Mouse (Mus musculus): ENCODE results near the gene 4430402I18Rik. TPM values are rescaled to one million over a fixed set of nuclear protein-coding genes. Genes with fewer than 3 reads are reported as not detected.

4430402I18Rik gene
- total RNA-seq, 2 experiments from 2014 or later, result not detected

DNA sequence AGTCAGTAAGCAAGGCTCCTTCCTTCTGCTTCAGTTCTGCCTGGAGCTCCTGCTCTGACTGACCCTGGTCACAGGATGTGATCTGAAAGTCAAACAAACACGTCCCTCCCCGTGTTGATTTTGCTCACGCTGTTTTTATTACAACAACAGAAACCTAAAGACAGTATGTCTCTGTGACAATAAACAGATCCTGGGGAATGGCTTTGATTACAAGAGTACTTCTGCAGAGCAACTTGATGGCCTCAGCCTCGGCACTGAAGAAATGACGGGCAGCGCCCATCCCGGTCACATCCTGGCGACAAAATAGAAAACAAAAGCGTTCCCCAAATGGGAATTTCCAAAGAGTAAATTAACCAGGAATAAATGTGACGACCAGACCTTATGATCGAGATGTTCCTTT is 2.7 kb upstream of the 4430402I18Rik start:
- ATAC-seq (replicated peaks; ENCODE audit: low FRiP score, poor library complexity, severe bottlenecking), result no peak

DNA sequence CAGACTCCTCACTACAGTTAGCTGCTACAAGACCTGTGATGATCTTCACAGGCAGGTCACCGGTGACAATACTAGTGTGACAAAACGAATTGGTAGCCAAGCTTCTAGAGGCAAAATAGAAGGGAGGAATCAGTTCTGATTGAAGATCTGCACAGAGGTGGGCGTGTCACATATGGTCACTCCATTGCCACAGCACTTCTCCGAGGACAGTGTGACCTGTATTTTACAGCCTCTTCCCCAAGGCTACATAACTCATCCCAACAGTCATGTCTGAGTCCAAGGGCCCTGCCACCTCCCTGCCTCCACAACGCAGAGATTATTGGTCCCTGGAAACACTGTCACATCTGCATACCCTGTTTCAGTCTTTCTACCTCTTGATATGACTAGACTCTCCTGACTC is 1.6 kb upstream of the 4430402I18Rik start:
- ATAC-seq (replicated peaks; ENCODE audit: low FRiP score, poor library complexity, severe bottlenecking), result no peak

DNA sequence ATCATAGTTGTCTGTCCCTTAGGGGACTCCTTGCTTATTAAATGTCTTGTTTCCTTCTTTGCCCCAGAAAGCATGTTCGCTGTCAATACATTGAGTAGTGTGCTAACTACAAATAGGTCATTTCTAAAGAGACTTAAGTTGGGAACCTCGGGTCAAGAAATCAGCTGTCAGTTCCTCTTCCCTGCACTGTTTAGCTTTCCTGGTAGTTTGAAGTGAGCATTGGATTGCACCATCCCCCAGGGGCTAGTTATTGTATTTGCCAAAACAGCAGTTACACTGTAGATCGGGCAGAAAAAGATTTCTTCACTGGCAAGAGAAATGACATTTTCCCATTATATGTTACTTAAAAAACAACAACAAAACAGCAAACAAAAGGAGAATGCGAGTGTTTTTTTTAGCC is 578 bp upstream of the 4430402I18Rik start:
- ATAC-seq (replicated peaks; ENCODE audit: low FRiP score, poor library complexity, severe bottlenecking), result no peak

DNA sequence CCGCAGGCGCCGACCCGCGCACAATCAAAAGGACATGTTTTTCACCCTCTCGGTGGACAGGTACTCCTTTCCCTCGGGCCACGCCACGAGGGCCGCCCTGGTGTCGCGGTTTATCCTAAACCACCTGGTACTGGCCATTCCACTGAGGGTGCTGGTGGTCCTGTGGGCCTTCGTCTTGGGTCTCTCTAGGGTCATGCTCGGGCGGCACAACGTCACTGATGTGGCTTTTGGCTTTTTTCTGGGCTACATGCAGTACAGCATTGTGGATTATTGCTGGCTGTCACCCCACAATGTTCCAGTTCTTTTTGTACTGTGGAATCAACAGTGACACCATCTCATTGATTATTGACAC is 3.1 kb downstream of the 4430402I18Rik start:
- no peak for ATAC-seq (replicated peaks; ENCODE audit: low FRiP score, poor library complexity, severe bottlenecking)

DNA sequence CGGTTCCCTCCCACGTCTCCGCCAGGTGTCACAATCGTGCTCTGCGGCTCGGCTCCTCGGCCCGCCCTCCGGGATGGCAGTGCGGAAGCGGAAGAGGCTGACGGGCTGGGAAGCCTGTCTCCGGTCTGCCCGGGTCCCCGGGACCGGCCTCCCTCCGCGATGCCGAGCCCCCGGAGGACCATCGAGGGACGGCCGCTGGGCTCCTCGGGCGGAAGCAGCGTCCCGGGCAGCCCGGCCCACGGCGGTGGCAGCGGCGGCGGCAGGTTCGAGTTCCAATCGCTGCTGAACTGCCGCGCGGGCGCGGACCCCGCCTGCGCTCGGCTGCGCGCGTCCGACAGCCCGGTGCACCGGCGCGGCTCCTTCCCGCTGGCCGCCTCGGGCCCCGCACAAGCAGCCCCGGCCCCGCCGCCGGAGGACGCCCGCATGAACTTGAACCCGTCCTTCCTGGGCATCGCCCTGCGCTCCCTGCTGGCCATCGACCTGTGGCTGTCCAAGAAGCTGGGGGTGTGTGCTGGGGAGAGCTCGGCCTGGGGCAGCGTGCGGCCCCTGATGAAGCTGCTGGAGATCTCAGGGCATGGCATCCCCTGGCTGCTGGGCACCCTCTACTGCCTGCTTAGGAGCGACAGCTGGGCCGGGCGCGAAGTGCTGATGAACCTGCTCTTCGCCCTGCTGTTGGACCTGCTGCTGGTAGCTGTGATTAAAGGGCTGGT is 3.6 kb downstream of the 4430402I18Rik start, which contains the start of gene Plpp6:
Gene Plpp6, plus strand, starts transcription at position 112 of the 710 bp plus-strand sequence.
- ATAC-seq (replicated peaks; ENCODE audit: low FRiP score, poor library complexity, severe bottlenecking), result peak; percentile 83

- no peak for ATAC-seq (replicated peaks; ENCODE audit: low FRiP score, poor library complexity, severe bottlenecking)
Observed at GRCm38 (mm10) chr19:28963513-28963841, 4.1 kb downstream of the 4430402I18Rik start.

GRCm38 (mm10) chr19:28963113-28963512 is 4.5 kb downstream of the 4430402I18Rik start:
- ATAC-seq (replicated peaks; ENCODE audit: low FRiP score, poor library complexity, severe bottlenecking), result no peak

GRCm38 (mm10) chr19:28951251-28951650 is 16.3 kb downstream of the 4430402I18Rik start:
- no peak for ATAC-seq (replicated peaks; ENCODE audit: low FRiP score, poor library complexity, severe bottlenecking)

DNA sequence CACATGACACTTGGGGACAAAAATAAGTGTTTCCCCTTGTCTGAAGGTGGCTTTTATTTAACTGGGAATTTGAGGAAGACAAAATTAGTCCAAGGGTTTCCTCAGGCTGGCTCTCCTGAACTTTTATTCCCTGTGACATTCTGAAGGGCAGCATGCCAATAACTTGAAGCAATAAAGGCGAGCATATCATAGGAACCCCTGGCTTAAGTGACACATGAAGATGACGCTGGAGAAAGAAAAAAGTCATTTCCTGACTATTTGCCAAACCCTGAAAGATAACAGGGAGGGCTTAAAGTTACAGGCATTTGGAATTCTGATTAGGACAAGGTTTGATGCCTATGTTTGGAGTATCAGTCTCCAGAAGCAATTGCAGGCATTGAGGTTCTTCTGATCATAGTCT is 20.3 kb downstream of the 4430402I18Rik start:
- ATAC-seq (replicated peaks; ENCODE audit: low FRiP score, poor library complexity, severe bottlenecking), result no peak

GRCm38 (mm10) chr19:28946782-28947181 is 20.8 kb downstream of the 4430402I18Rik start:
- no peak for ATAC-seq (replicated peaks; ENCODE audit: low FRiP score, poor library complexity, severe bottlenecking)

DNA sequence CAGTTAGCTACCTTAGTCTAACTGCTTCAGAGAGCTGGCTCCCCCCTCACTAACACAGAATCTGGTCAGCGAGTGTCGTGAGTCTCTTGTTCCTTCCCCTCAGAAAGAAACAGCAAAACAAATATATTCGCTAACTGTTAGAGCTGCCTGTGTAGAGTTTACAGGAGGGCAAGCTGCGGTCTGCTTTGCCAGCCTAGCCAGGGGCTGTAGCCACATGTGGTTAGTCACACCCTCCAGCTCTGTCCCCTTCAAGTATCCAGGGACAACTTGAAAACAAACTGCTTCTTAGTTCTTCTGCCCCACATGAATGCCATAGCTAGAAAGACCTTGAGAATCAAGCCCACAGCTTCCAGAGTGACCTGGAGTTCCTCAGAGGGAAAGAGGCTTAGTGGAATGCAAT is 26.3 kb downstream of the 4430402I18Rik start:
- ATAC-seq (replicated peaks; ENCODE audit: low FRiP score, poor library complexity, severe bottlenecking), result no peak

- no peak for ATAC-seq (replicated peaks; ENCODE audit: low FRiP score, poor library complexity, severe bottlenecking)
Observed at GRCm38 (mm10) chr19:28940135-28940874, 27.3 kb downstream of the 4430402I18Rik start.

DNA sequence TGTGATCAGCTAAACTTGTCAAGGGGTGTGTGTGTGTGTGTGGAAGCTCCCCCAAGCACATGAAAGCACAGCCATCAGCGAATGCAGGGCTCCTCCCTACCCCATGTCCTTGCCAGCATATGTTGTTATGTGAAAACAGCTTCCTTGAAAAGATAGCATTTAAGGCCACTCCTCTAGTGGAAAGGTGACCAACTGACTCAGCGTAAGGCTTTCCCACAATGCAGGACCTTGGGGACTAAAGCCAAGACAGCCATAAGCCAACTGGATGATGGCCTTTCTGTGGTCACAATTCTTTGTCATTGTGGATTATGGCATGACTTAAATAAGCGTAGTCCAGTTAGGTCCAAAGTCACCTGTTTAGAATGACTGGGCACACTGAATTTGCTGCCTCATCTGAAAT is 32.7 kb downstream of the 4430402I18Rik start:
- ATAC-seq (replicated peaks; ENCODE audit: low FRiP score, poor library complexity, severe bottlenecking), result no peak

DNA sequence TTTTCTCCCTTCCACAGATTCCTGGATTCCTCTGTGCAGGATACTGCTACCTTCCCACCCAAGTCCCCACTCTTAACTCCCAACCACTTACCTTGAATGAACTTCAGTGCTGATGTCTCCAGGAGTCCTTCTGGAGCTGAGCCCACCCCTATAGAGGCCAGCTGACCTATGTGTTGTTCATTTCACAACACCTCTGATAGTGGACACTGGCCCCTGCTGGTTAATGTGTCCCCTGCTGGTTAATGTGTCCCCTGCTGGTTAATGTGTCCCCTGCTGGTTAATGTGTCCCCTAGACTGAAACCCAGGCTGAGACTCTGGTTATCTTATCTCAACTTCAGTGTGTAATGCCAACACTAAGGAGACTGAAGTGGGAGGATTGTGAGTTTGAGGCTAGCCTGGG is 38.6 kb downstream of the 4430402I18Rik start:
- ATAC-seq (replicated peaks; ENCODE audit: low FRiP score, poor library complexity, severe bottlenecking), result no peak

- no peak for ATAC-seq (replicated peaks; ENCODE audit: low FRiP score, poor library complexity, severe bottlenecking)
Observed at GRCm38 (mm10) chr19:28927396-28927795, 40.2 kb downstream of the 4430402I18Rik start.

GRCm38 (mm10) chr19:28926366-28926765 is 41.2 kb downstream of the 4430402I18Rik start:
- ATAC-seq (replicated peaks; ENCODE audit: low FRiP score, poor library complexity, severe bottlenecking), result no peak

DNA sequence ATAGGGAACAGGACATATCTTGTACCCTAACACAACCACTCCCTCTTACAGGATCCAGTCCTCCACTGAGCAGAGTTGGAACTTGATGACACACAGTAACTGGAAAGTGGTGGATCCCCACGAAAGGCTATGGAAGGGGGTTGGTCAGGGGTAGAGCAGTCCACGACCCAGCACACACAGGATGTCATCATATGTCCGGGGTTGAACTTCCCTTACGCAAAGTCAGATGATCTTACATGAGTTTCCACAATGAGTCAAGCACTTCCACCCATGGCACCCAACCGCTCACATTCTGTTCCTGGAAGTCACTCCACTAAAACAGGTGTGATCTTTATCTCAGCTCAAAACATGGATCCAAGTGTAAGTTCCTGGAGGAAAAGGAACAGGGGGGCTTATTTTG is 49.8 kb downstream of the 4430402I18Rik start:
- no peak for ATAC-seq (replicated peaks; ENCODE audit: low FRiP score, poor library complexity, severe bottlenecking)

GRCm38 (mm10) chr19:28916492-28916891 is 51.1 kb downstream of the 4430402I18Rik start:
- no peak for ATAC-seq (replicated peaks; ENCODE audit: low FRiP score, poor library complexity, severe bottlenecking)

DNA sequence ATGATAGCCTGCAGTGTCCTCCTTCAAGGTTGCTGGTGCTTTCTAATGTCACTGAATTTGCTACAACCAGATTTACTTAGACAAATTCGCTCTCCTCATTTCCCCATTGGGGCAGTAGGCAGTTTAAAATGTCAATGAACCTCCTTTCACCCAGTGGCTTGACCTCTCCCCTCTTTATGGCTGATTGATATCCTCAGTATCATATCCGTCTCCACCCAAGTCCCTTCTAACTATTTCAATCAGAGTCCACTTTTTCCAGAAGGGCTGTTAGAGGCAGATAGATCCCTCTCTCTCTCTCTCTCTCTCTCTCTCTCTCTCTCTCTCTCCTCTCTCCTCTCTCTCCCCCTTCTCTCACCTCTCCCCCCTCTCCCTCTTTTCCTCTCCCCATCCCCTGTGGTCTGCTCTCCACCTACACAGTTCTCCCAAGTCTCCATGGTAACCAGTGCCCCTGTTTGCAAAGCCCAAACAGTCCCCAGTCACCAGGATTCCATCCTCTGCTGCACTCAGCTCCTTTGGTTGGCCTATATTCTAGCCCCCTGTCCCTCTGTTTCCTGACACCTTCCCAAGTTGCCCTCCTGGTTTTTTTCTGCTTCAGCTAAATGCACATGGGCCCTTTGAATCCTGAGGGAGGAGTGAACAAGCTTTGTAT is 51.9 kb downstream of the 4430402I18Rik start:
- ATAC-seq (replicated peaks; ENCODE audit: low FRiP score, poor library complexity, severe bottlenecking), result no peak

DNA sequence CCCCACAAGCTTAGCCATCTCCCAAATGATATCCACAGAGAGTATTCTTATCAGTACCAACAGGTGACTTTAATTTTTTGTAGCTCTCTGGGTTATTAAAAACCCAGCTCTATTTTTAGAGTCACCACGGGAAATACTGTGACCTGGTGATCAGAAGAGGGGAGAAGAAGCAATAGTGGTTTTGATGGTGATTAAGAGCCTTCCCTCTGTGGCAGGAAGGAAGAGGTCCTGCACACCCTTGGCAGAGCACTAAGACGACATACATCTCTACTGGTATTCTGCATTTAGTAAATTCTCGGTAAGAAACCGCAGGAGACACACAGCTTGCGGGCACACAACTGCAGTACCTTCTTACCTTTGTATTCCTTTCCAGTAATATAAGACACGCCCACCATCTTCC is 53.0 kb downstream of the 4430402I18Rik start:
- no peak for ATAC-seq (replicated peaks; ENCODE audit: low FRiP score, poor library complexity, severe bottlenecking)

DNA sequence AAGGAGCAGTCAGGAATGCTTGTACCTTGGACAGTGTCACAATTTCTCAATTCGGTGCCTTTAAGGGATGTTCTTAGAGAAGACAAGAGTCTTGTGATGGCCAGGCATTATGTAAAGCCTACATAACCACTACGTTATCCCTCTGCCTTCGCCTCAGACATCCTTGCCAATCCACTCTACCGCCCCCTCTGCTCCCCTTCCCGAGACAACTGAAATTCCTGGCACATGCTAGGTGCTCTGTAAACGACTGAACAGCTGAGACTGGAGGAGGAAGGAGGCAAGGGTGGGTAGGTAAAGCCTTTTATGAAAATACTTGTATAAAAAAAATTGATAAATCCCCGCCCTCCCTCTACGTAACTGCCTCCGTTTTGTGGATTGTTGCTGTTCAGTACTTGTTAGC is 58.9 kb downstream of the 4430402I18Rik start:
- ATAC-seq (replicated peaks; ENCODE audit: low FRiP score, poor library complexity, severe bottlenecking), result no peak

Data from erythroblast, adult 5-6 weeks (primary cell).